Mouse (Mus musculus) spleen, postnatal 14 days (tissue): Measurements from ENCODE around the gene Enpp3.
A peak's percentile ranks its signal among the peaks of the same experiment; 100 is the strongest.
"Not testable (repeated sequence)": the region's sequence is repeated elsewhere in the genome, so short reads cannot be mapped to it uniquely, and the experiment has no call there.

ENCODE experiments used
- DNase-seq, 2 experiments: peaks; one replicate each; pipeline ENCODE4 v3.0.0; 2021 to 2022; ENCODE audit warnings: low spot score in 2 of 2

The Enpp3 gene

GRCm38 (mm10) chr10:24822842-24823241 is 19.8 kb downstream of the Enpp3 start:
- no peak for DNase-seq

GRCm38 (mm10) chr10:24821990-24822676 is 20.5 kb downstream of the Enpp3 start:
- no peak for DNase-seq

- DNase-seq = no peak
Measured at GRCm38 (mm10) chr10:24819526-24819925, 23.1 kb downstream of the Enpp3 start.

- DNase-seq = no peak
Measured at GRCm38 (mm10) chr10:24810639-24811038, 32.0 kb downstream of the Enpp3 start.

- no peak for DNase-seq
Measured at GRCm38 (mm10) chr10:24806756-24807155, 35.9 kb downstream of the Enpp3 start.

GRCm38 (mm10) chr10:24805876-24806275 is 36.7 kb downstream of the Enpp3 start:
- DNase-seq = no peak

GRCm38 (mm10) chr10:24805173-24805572 is 37.5 kb downstream of the Enpp3 start:
- DNase-seq = no peak

- not testable (repeated sequence) for DNase-seq
Measured at GRCm38 (mm10) chr10:24802742-24803244, 39.8 kb downstream of the Enpp3 start.

- DNase-seq = no peak
Measured at GRCm38 (mm10) chr10:24801796-24802195, 40.8 kb downstream of the Enpp3 start.

- peak; percentile 50 to 78 for DNase-seq
Measured at GRCm38 (mm10) chr10:24797246-24797645, 45.4 kb downstream of the Enpp3 start.

GRCm38 (mm10) chr10:24792756-24793155 is 49.9 kb downstream of the Enpp3 start:
- no peak for DNase-seq

- peak; percentile 21 to 58 for DNase-seq
Measured at GRCm38 (mm10) chr10:24789747-24790545, 52.7 kb downstream of the Enpp3 start.

- DNase-seq = no peak
Measured at GRCm38 (mm10) chr10:24785345-24785744, 57.3 kb downstream of the Enpp3 start.

GRCm38 (mm10) chr10:24784624-24785276 is 57.9 kb downstream of the Enpp3 start:
- no peak for DNase-seq

GRCm38 (mm10) chr10:24783946-24784345 is 58.7 kb downstream of the Enpp3 start:
- no peak for DNase-seq

- no peak for DNase-seq
Measured at GRCm38 (mm10) chr10:24778643-24779020, 64.0 kb downstream of the Enpp3 start.

- no peak for DNase-seq
Measured at GRCm38 (mm10) chr10:24777916-24778642, 64.5 kb downstream of the Enpp3 start.

GRCm38 (mm10) chr10:24769496-24769895 is 73.1 kb downstream of the Enpp3 start:
- DNase-seq = no peak

- DNase-seq = no peak
Measured at GRCm38 (mm10) chr10:24767695-24768094, 74.9 kb downstream of the Enpp3 start.

- DNase-seq = no peak
Measured at GRCm38 (mm10) chr10:24766061-24766460, 76.6 kb downstream of the Enpp3 start.

GRCm38 (mm10) chr10:24765151-24765755 is 77.4 kb downstream of the Enpp3 start:
- DNase-seq = no peak
